Comparison of ENCODE assay signal across 8 mouse cellular contexts in the genomic region with DNA sequence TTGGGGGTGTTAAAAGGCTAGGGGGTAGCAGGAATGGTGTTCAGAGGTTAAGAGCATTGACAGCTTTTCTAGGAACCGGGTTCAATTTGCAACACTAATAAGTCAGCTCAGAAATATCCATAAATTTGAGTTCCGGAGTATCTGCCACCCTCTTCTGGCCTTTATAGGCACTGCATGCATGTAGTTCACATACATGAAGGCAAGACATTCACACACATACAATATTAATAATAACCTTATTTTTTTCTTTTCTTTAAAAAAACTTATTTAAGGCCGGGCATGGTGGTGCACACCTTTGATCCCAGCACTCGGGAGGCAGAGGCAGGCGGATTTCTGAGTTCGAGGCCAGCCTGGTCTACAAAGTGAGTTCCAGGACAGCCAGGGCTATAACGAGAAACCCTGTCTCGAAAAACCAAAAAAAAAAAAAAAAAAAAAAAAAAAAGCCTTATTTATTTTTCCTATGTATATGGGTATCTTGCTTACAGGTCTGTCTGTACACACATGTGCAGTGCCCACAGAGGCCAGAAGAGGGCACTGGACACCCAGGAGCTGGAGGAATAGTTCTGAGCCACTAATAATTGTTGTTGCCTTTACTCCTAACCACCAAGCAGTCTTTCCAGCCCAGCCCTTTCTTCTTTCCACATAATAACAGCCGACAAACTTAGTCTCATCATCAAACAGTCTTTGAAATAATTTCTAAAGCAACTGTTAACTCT. TPM values are rescaled to one million over a fixed set of nuclear protein-coding genes. Genes with fewer than 3 reads are reported as not detected.
A peak's percentile ranks its signal among the peaks of the same experiment; 100 is the strongest.
DNase-seq lines count a peak whose midpoint lies in the region; ATAC-seq and TF ChIP-seq lines count a peak whose summit lies in the region.

No protein-coding gene starts in this region.

- H3K27me3 ChIP-seq in hindbrain, embryonic 14.5 days (ENCODE audit: control insufficient read depth, insufficient read depth, low read length) = no peaks in the 10 kb centered on the region
- H3K27me3 ChIP-seq in hindbrain, embryonic 16.5 days (replicated peaks; ENCODE audit: control insufficient read depth, insufficient read depth, low read length) = no peaks in the 10 kb centered on the region
- no peaks in the 10 kb centered on the region for H3K27me3 ChIP-seq in E14TG2a.4 (ENCODE audit: insufficient read depth, low read length)
- H3K27me3 ChIP-seq in thymus, adult 2 months (ENCODE audit: control insufficient read depth, insufficient read depth, low read length) = no peaks in the 10 kb centered on the region

- DNase-seq in hindbrain, embryonic 14.5 days (ENCODE audit: low spot score) = peak; percentile 73
- DNase-seq in c-Kit-negative CD71-positive TER-119-positive erythroid progenitor cells, embryonic 14.5 days (ENCODE audit: low read depth, low spot score) = peak; percentile 68
- peak; percentile 49 to 51 for DNase-seq in gastrocnemius, adult 8-10 months (ENCODE audit: low spot score in 2 of 2)
- DNase-seq in layer of hippocampus, postnatal 14 days (ENCODE audit: low spot score in 2 of 2) = peak; percentile 29 to 53
- peak; percentile 74 for DNase-seq in thymus, adult 2 months

- H3K36me3 ChIP-seq in hindbrain, embryonic 14.5 days (replicated peaks; ENCODE audit: control insufficient read depth, insufficient read depth) = peaks cover 97% of the 10 kb centered on the region
- peaks cover 44% of the 10 kb centered on the region for H3K36me3 ChIP-seq in hindbrain, embryonic 16.5 days (ENCODE audit: control insufficient read depth, insufficient read depth, low read length)
- peaks cover 94% of the 10 kb centered on the region for H3K36me3 ChIP-seq in E14TG2a.4 (ENCODE audit: insufficient read depth, low read length)
- peaks cover 86% of the 10 kb centered on the region for H3K36me3 ChIP-seq in thymus, adult 2 months (ENCODE audit: control insufficient read depth, insufficient read depth, low read length)

- no peaks in the 10 kb centered on the region for H3K9me3 ChIP-seq in hindbrain, embryonic 14.5 days (ENCODE audit: control insufficient read depth, low read length)
- H3K9me3 ChIP-seq in hindbrain, embryonic 16.5 days (ENCODE audit: control insufficient read depth, low read length) = no peaks in the 10 kb centered on the region
- H3K9me3 ChIP-seq in E14TG2a.4 (ENCODE audit: low read length) = no peaks in the 10 kb centered on the region

- WGBS in hindbrain, embryonic 14.5 days = 95% methylated on average over 9 of the region's 9 CpGs
- WGBS in hindbrain, embryonic 16.5 days = 93% methylated on average over 9 of the region's 9 CpGs
- 86% methylated on average over 9 of the region's 9 CpGs for WGBS in thymus, adult 2 months

- no peak for ATAC-seq in hindbrain, embryonic 14.5 days (ENCODE audit: low FRiP score)
- ATAC-seq in hindbrain, embryonic 16.5 days = no peak
- peak; percentile 97 for ATAC-seq in monocyte, adult 5-6 weeks (replicated peaks; ENCODE audit: insufficient number of reproducible peaks, low FRiP score, low TSS enrichment, poor library complexity, severe bottlenecking)

- no peak overlapping the region for H3K9ac ChIP-seq in hindbrain, embryonic 14.5 days
- H3K9ac ChIP-seq in hindbrain, embryonic 16.5 days (ENCODE audit: low read depth, low read length) = no peak overlapping the region

- H3K27ac ChIP-seq in hindbrain, embryonic 14.5 days = no peak overlapping the region
- no peak overlapping the region for H3K27ac ChIP-seq in hindbrain, embryonic 16.5 days (ENCODE audit: low read depth, low read length)
- no peak overlapping the region for H3K27ac ChIP-seq in thymus, adult 2 months (ENCODE audit: control insufficient read depth, insufficient read depth, low read length)

- H3K4me2 ChIP-seq in hindbrain, embryonic 14.5 days (replicated peaks) = no peak overlapping the region
- no peak overlapping the region for H3K4me2 ChIP-seq in hindbrain, embryonic 16.5 days (ENCODE audit: low read length)

- no peak for TF ChIP-seq POLR2A in thymus, adult 2 months (IDR thresholded peaks at IDR 0.05; ENCODE audit: control insufficient read depth, extremely low read depth, insufficient read depth, low read length, poor library complexity)

- TF ChIP-seq CTCF in E14TG2a.4 (conservative IDR thresholded peaks at IDR 0.05; ENCODE audit: low read length) = peak; percentile 62
- no peak for TF ChIP-seq CTCF in thymus, adult 2 months (IDR thresholded peaks at IDR 0.05; ENCODE audit: borderline replicate concordance, control insufficient read depth, extremely low read depth, insufficient read depth, low read length, poor library complexity)

- no peaks in the 10 kb centered on the region for H3K4me1 ChIP-seq in hindbrain, embryonic 14.5 days (replicated peaks; ENCODE audit: control insufficient read depth, insufficient read depth, low read length)
- H3K4me1 ChIP-seq in hindbrain, embryonic 16.5 days (ENCODE audit: control insufficient read depth, insufficient read depth, low read depth, low read length) = no peaks in the 10 kb centered on the region
- H3K4me1 ChIP-seq in E14TG2a.4 (replicated peaks; ENCODE audit: low read depth, low read length) = peaks cover 8% of the 10 kb centered on the region; the same call in 1 of the 2 replicates
- no peaks in the 10 kb centered on the region for H3K4me1 ChIP-seq in thymus, adult 2 months (replicated peaks; ENCODE audit: control insufficient read depth, insufficient read depth, low read length)

- no peak overlapping the region for H3K4me3 ChIP-seq in hindbrain, embryonic 14.5 days (replicated peaks; ENCODE audit: low read length)
- H3K4me3 ChIP-seq in hindbrain, embryonic 16.5 days (ENCODE audit: low read length) = no peak overlapping the region
- no peak overlapping the region for H3K4me3 ChIP-seq in E14TG2a.4 (replicated peaks; ENCODE audit: low read length)
- H3K4me3 ChIP-seq in thymus, adult 2 months (ENCODE audit: control insufficient read depth, insufficient read depth, low read length) = no peak overlapping the region

RNA-seq across cellular contexts. Expression of a gene that starts 9.6 kb away (rescaled TPM):
- 487 and 525 TPM in 2 replicates for polyA plus RNA-seq in hindbrain, embryonic 14.5 days (2014; fragmentation: Nextera tagmentation; extraction: Ambion mirVana)
- 495 and 497 TPM in 2 replicates for polyA plus RNA-seq in hindbrain, embryonic 16.5 days (2015; fragmentation: Nextera tagmentation; extraction: Ambion mirVana)
- total RNA-seq in gastrocnemius, adult 8-10 months (2022) = 100 to 1,000 TPM; 504 to 612 (median 591) TPM
- 100 to 1,000 TPM; 215 to 219 TPM for total RNA-seq in layer of hippocampus, postnatal 14 days (2021)
- total RNA-seq in monocyte, adult 5-6 weeks (2017) = 141 to 157 TPM (median 145 TPM) in 3 replicates
- polyA plus RNA-seq in thymus, adult 2 months (2012; rRNA removed) = 463 and 489 TPM in 2 replicates

RNA-seq across cellular contexts. Expression of a gene that starts 32.3 kb away (rescaled TPM):
- polyA plus RNA-seq in hindbrain, embryonic 14.5 days (2014; fragmentation: Nextera tagmentation; extraction: Ambion mirVana) = 57.2 and 59.2 TPM in 2 replicates
- polyA plus RNA-seq in hindbrain, embryonic 16.5 days (2015; fragmentation: Nextera tagmentation; extraction: Ambion mirVana) = 68.1 and 69.3 TPM in 2 replicates
- total RNA-seq in gastrocnemius, adult 8-10 months (2022) = 1 to 10 TPM; 2.0 to 3.4 (median 3.1) TPM
- total RNA-seq in layer of hippocampus, postnatal 14 days (2021) = 100 to 1,000 TPM; 116 to 120 TPM
- 63.5 to 74.7 TPM (median 70.1 TPM) in 3 replicates for total RNA-seq in monocyte, adult 5-6 weeks (2017)
- 31.1 and 40.9 TPM in 2 replicates for polyA plus RNA-seq in thymus, adult 2 months (2012; rRNA removed)

RNA-seq across cellular contexts. Expression of a gene that starts 38.3 kb away (rescaled TPM):
- polyA plus RNA-seq in hindbrain, embryonic 14.5 days (2014; fragmentation: Nextera tagmentation; extraction: Ambion mirVana) = 46.2 and 54.8 TPM in 2 replicates
- 46.5 and 52.2 TPM in 2 replicates for polyA plus RNA-seq in hindbrain, embryonic 16.5 days (2015; fragmentation: Nextera tagmentation; extraction: Ambion mirVana)
- 10 to 100 TPM; 19.5 to 28.2 (median 20.1) TPM for total RNA-seq in gastrocnemius, adult 8-10 months (2022)
- total RNA-seq in layer of hippocampus, postnatal 14 days (2021) = 10 to 100 TPM; 47.1 to 53.0 TPM
- total RNA-seq in monocyte, adult 5-6 weeks (2017) = 23.9 to 25.5 TPM (median 24.1 TPM) in 3 replicates
- 21.7 and 24.7 TPM in 2 replicates for polyA plus RNA-seq in thymus, adult 2 months (2012; rRNA removed)

Comparison
In these comparisons a context has a peak if more than half of its experiments do, and no peak if none do; other contexts are left out.
1. RNA of a gene that starts 32.3 kb away (total RNA-seq): 116 to 120 TPM in layer of hippocampus, postnatal 14 days and 63.5 to 74.7 TPM in monocyte, adult 5-6 weeks; 2.0 to 3.4 TPM in gastrocnemius, adult 8-10 months; every median in the first group is over 10 times any median in the second.
2. Peak in every context shown above with its lines, with median percentiles within 50 percentile points of each other: DNase-seq.